Mouse (Mus musculus): ENCODE data around the gene Ldlrad2.
A peak's percentile ranks its signal among the peaks of the same experiment; 100 is the strongest.

The Ldlrad2 gene

GRCm38 (mm10) chr4:137546003-137546525 lies 28.3 kb downstream of the Ldlrad2 start:
- DNase-seq: peak; percentile 36 to 50

- no peak for DNase-seq
These were observed 28.8 kb downstream of the Ldlrad2 start for GRCm38 (mm10) chr4:137545568-137545967.

DNA sequence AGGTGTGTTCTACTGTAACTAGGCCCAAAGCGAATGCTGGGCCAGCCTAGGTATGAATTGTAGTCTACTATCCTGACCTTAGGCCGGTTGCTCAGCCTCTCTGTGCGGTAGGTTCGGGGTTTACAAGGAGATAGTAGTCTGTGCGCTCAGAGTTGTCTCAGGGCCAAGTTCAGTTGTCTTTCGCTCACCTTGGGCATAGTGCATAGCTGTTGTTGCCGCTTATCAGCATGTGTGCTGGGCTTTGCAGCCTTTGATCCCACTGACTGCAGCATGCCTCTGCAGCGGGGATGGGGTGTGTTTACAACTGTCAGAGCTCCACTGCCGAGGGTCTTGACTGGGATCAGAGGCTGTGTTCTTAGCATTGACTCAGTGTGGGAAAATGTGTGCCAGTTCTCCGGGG lies 31.4 kb downstream of the Ldlrad2 start:
- no peak for DNase-seq

- DNase-seq: no peak
These were observed 34.0 kb downstream of the Ldlrad2 start for GRCm38 (mm10) chr4:137540356-137540755.

DNA sequence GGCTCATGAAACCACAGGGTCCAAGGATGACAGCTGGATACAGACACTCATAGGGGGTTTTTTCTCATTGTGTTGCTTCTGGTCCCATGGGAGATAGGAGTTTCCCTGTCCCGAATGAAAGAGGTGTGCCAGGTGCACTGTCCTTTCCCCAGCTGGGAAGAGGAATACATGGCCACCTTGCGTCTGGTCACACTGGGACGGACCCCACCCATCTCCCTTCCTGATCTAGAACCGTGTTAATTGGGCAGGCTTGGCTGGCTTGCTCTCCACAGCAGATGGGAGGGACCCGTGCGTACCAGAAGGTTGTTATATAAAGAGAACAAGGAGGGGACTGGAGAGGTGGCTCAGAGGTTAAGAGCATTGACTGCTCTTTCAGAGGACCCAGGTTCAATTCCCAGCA lies 46.5 kb downstream of the Ldlrad2 start:
- DNase-seq: no peak

DNA sequence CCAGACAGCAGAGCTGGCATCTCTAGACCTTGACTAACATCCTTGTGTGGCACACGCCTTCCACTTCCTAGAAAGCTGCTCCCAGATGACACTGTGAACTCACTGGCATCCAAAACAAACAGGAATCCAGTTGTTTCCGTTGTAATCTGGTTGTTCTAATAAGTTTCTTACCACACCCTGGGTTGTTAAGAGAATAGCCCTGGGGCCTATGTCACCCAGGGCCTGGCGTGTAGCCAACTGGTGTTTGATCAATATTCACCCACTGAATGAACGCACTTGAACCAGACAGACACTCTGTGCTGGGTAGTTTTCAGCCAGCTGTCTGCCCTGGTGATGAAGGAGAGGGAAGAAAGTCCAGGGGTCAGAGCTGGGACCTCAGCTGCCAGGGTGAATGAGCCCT lies 47.0 kb downstream of the Ldlrad2 start:
- DNase-seq: no peak

DNA sequence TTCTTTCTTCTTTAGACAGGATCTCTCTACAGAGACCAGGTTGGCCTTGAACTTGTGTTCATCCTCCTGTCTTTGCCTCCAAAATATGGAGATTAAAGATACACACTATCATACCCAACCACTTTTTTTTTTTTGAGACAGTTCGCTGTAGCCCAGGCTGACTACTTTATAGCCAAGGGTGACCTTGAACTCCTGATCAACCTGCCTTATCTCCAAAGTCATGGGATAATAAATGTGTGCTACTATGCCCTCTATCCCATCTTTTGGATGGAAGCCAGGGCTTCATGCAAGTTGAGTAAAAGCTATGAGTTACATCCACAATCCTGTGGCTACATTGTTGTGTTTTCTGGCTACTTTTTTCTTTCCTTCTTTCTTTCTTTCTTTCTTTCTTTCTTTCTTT lies 48.9 kb downstream of the Ldlrad2 start:
- DNase-seq: no peak
